Comparison of ENCODE assay signal across 8 mouse cellular contexts in genomic region chr7:44898607-44899006, GRCm38 (mm10). TPM values are rescaled to one million over a fixed set of nuclear protein-coding genes. Genes with fewer than 3 reads are reported as not detected.
DNase-seq lines count a peak whose midpoint lies in the region; ATAC-seq and TF ChIP-seq lines count a peak whose summit lies in the region.

No protein-coding gene starts in this region.

- peak; percentile 54 for TF ChIP-seq CTCF in forebrain, postnatal 0 days (IDR thresholded peaks at IDR 0.05; ENCODE audit: low read depth)

- H3K9me3 ChIP-seq in forebrain, postnatal 0 days (ENCODE audit: low read length), result no peaks in the 10 kb centered on the region
- no peaks in the 10 kb centered on the region for H3K9me3 ChIP-seq in forebrain, embryonic 16.5 days (ENCODE audit: control insufficient read depth, low read length)
- no peaks in the 10 kb centered on the region for H3K9me3 ChIP-seq in hindbrain, embryonic 16.5 days (ENCODE audit: control insufficient read depth, low read length)
- H3K9me3 ChIP-seq in liver, embryonic 15.5 days (replicated peaks), result no peaks in the 10 kb centered on the region

- peaks cover 40% of the 10 kb centered on the region for H3K36me3 ChIP-seq in forebrain, postnatal 0 days (ENCODE audit: insufficient read depth)
- peaks cover 5% of the 10 kb centered on the region; the same call in 1 of the 2 replicates for H3K36me3 ChIP-seq in forebrain, embryonic 16.5 days (ENCODE audit: control insufficient read depth, insufficient read depth)
- H3K36me3 ChIP-seq in hindbrain, embryonic 16.5 days (ENCODE audit: control insufficient read depth, insufficient read depth, low read length), result peaks cover 13% of the 10 kb centered on the region
- peaks cover 50% of the 10 kb centered on the region for H3K36me3 ChIP-seq in liver, embryonic 15.5 days (replicated peaks)

- H3K4me1 ChIP-seq in forebrain, postnatal 0 days (ENCODE audit: insufficient read depth), result peaks cover 23% of the 10 kb centered on the region
- H3K4me1 ChIP-seq in forebrain, embryonic 16.5 days (replicated peaks; ENCODE audit: control insufficient read depth, insufficient read depth, low read length), result peaks cover 43% of the 10 kb centered on the region
- peaks cover 23% of the 10 kb centered on the region for H3K4me1 ChIP-seq in hindbrain, embryonic 16.5 days (ENCODE audit: control insufficient read depth, insufficient read depth, low read depth, low read length)
- H3K4me1 ChIP-seq in liver, embryonic 15.5 days (replicated peaks), result peaks cover 71% of the 10 kb centered on the region

- no peaks in the 10 kb centered on the region for H3K27me3 ChIP-seq in forebrain, postnatal 0 days (ENCODE audit: insufficient read depth, low read length)
- no peaks in the 10 kb centered on the region for H3K27me3 ChIP-seq in forebrain, embryonic 16.5 days (replicated peaks; ENCODE audit: control insufficient read depth, insufficient read depth, low read length)
- H3K27me3 ChIP-seq in hindbrain, embryonic 16.5 days (replicated peaks; ENCODE audit: control insufficient read depth, insufficient read depth, low read length), result no peaks in the 10 kb centered on the region
- H3K27me3 ChIP-seq in liver, embryonic 15.5 days, result no peaks in the 10 kb centered on the region

- 38% methylated on average over 19 of the region's 19 CpGs for WGBS in forebrain, postnatal 0 days
- WGBS in forebrain, embryonic 16.5 days, result 26% methylated on average over 19 of the region's 19 CpGs
- 29% methylated on average over 19 of the region's 19 CpGs for WGBS in hindbrain, embryonic 16.5 days
- WGBS in liver, embryonic 15.5 days (ENCODE audit: insufficient replicate concordance), result 44% methylated on average over 19 of the region's 19 CpGs

- H3K4me2 ChIP-seq in forebrain, postnatal 0 days (ENCODE audit: low read depth), result no peak overlapping the region
- H3K4me2 ChIP-seq in forebrain, embryonic 16.5 days (ENCODE audit: low read length), result no peak overlapping the region
- H3K4me2 ChIP-seq in hindbrain, embryonic 16.5 days (ENCODE audit: low read length), result no peak overlapping the region
- H3K4me2 ChIP-seq in liver, embryonic 15.5 days, result peak overlapping the region; percentile 33; the same call in 1 of the 2 replicates

- ATAC-seq in forebrain, postnatal 0 days, result no peak
- no peak for ATAC-seq in forebrain, embryonic 16.5 days
- ATAC-seq in hindbrain, embryonic 16.5 days, result no peak
- peak; percentile 17; the same call in 1 of the 2 replicates for ATAC-seq in liver, embryonic 15.5 days (ENCODE audit: insufficient read depth)
- ATAC-seq in inflammation-experienced regulatory T-cells, adult 6 months, result no peak

- H3K27ac ChIP-seq in forebrain, postnatal 0 days (ENCODE audit: low read depth, low read length), result no peak overlapping the region
- H3K27ac ChIP-seq in forebrain, embryonic 16.5 days (ENCODE audit: low read length), result no peak overlapping the region
- no peak overlapping the region for H3K27ac ChIP-seq in hindbrain, embryonic 16.5 days (ENCODE audit: low read depth, low read length)
- peak overlapping the region; percentile 59 for H3K27ac ChIP-seq in liver, embryonic 15.5 days (replicated peaks)

- DNase-seq in forebrain, postnatal 0 days, result no peak
- DNase-seq in thymus, postnatal 25 days, result peak; percentile 23
- DNase-seq in thymus, postnatal 10 days (ENCODE audit: low spot score in 2 of 2), result no peak
- no peak for DNase-seq in right cerebral cortex, postnatal 25 days

- H3K4me3 ChIP-seq in forebrain, postnatal 0 days (ENCODE audit: low read depth, low read length), result no peak overlapping the region
- no peak overlapping the region for H3K4me3 ChIP-seq in forebrain, embryonic 16.5 days (replicated peaks; ENCODE audit: low read length)
- no peak overlapping the region for H3K4me3 ChIP-seq in hindbrain, embryonic 16.5 days (ENCODE audit: low read length)
- H3K4me3 ChIP-seq in liver, embryonic 15.5 days (replicated peaks), result no peak overlapping the region

- no peak overlapping the region for H3K9ac ChIP-seq in forebrain, postnatal 0 days
- no peak overlapping the region; the same call in 1 of the 2 replicates for H3K9ac ChIP-seq in forebrain, embryonic 16.5 days (replicated peaks; ENCODE audit: low read depth, low read length)
- H3K9ac ChIP-seq in hindbrain, embryonic 16.5 days (ENCODE audit: low read depth, low read length), result peak overlapping the region; percentile 22; the same call in 1 of the 2 replicates
- H3K9ac ChIP-seq in liver, embryonic 15.5 days, result no peak overlapping the region

RNA-seq across cellular contexts. Expression of gene Fuz, which starts 2.7 kb away (rescaled TPM):
- 17.0 and 22.3 TPM in 2 replicates for total RNA-seq in forebrain, postnatal 0 days (2014; rRNA removed)
- 13.8 and 16.6 TPM in 2 replicates for polyA plus RNA-seq in forebrain, postnatal 0 days (2015; fragmentation: Nextera tagmentation; extraction: Ambion mirVana)
- polyA plus RNA-seq in forebrain, embryonic 16.5 days (2015; fragmentation: Nextera tagmentation; extraction: Ambion mirVana), result 21.1 and 21.2 TPM in 2 replicates
- 18.1 and 19.6 TPM in 2 replicates for polyA plus RNA-seq in hindbrain, embryonic 16.5 days (2015; fragmentation: Nextera tagmentation; extraction: Ambion mirVana)
- polyA plus RNA-seq in liver, embryonic 15.5 days (2015; fragmentation: Nextera tagmentation; extraction: Ambion mirVana), result 6.7 and 6.9 TPM in 2 replicates
- polyA plus RNA-seq in inflammation-experienced regulatory T-cells, adult 6 months (2017; shearing (Covaris generic)), result 10 to 100 TPM in 2 of 3 experiments, 1 to 10 TPM in 1; 8.0 to 15.3 (median 11.0) TPM

RNA-seq across cellular contexts. Expression of gene Med25, which starts 6.1 kb away (rescaled TPM):
- total RNA-seq in forebrain, postnatal 0 days (2014; rRNA removed), result 113 and 148 TPM in 2 replicates
- polyA plus RNA-seq in forebrain, postnatal 0 days (2015; fragmentation: Nextera tagmentation; extraction: Ambion mirVana), result 142 and 151 TPM in 2 replicates
- polyA plus RNA-seq in forebrain, embryonic 16.5 days (2015; fragmentation: Nextera tagmentation; extraction: Ambion mirVana), result 158 and 166 TPM in 2 replicates
- polyA plus RNA-seq in hindbrain, embryonic 16.5 days (2015; fragmentation: Nextera tagmentation; extraction: Ambion mirVana), result 136 and 158 TPM in 2 replicates
- polyA plus RNA-seq in liver, embryonic 15.5 days (2015; fragmentation: Nextera tagmentation; extraction: Ambion mirVana), result 46.8 and 56.2 TPM in 2 replicates
- 10 to 100 TPM in 2 of 3 experiments, 1 to 10 TPM in 1; 7.1 to 14.1 (median 11.1) TPM for polyA plus RNA-seq in inflammation-experienced regulatory T-cells, adult 6 months (2017; shearing (Covaris generic))

RNA-seq across cellular contexts. Expression of gene Ptov1, which starts 29.0 kb away (rescaled TPM):
- total RNA-seq in forebrain, postnatal 0 days (2014; rRNA removed), result 404 and 498 TPM in 2 replicates
- polyA plus RNA-seq in forebrain, postnatal 0 days (2015; fragmentation: Nextera tagmentation; extraction: Ambion mirVana), result 495 and 513 TPM in 2 replicates
- 551 and 582 TPM in 2 replicates for polyA plus RNA-seq in forebrain, embryonic 16.5 days (2015; fragmentation: Nextera tagmentation; extraction: Ambion mirVana)
- polyA plus RNA-seq in hindbrain, embryonic 16.5 days (2015; fragmentation: Nextera tagmentation; extraction: Ambion mirVana), result 389 and 459 TPM in 2 replicates
- polyA plus RNA-seq in liver, embryonic 15.5 days (2015; fragmentation: Nextera tagmentation; extraction: Ambion mirVana), result 54.1 and 59.1 TPM in 2 replicates
- polyA plus RNA-seq in inflammation-experienced regulatory T-cells, adult 6 months (2017; shearing (Covaris generic)), result 1 to 10 TPM; 1.9 to 5.6 (median 3.2) TPM

RNA-seq across cellular contexts. Expression of gene Ap2a1, which starts 30.7 kb away (rescaled TPM):
- total RNA-seq in forebrain, postnatal 0 days (2014; rRNA removed), result 140 and 175 TPM in 2 replicates
- polyA plus RNA-seq in forebrain, postnatal 0 days (2015; fragmentation: Nextera tagmentation; extraction: Ambion mirVana), result 101 and 113 TPM in 2 replicates
- polyA plus RNA-seq in forebrain, embryonic 16.5 days (2015; fragmentation: Nextera tagmentation; extraction: Ambion mirVana), result 111 and 113 TPM in 2 replicates
- 128 and 133 TPM in 2 replicates for polyA plus RNA-seq in hindbrain, embryonic 16.5 days (2015; fragmentation: Nextera tagmentation; extraction: Ambion mirVana)
- polyA plus RNA-seq in liver, embryonic 15.5 days (2015; fragmentation: Nextera tagmentation; extraction: Ambion mirVana), result 69.1 and 70.9 TPM in 2 replicates
- 10 to 100 TPM in 1 of 3 experiments, 1 to 10 TPM in 2; 6.1 to 12.1 (median 7.1) TPM for polyA plus RNA-seq in inflammation-experienced regulatory T-cells, adult 6 months (2017; shearing (Covaris generic))

RNA-seq across cellular contexts. Expression of gene Pnkp, which starts 41.7 kb away (rescaled TPM):
- 30.5 and 31.0 TPM in 2 replicates for total RNA-seq in forebrain, postnatal 0 days (2014; rRNA removed)
- 27.2 and 29.8 TPM in 2 replicates for polyA plus RNA-seq in forebrain, postnatal 0 days (2015; fragmentation: Nextera tagmentation; extraction: Ambion mirVana)
- 29.4 and 32.6 TPM in 2 replicates for polyA plus RNA-seq in forebrain, embryonic 16.5 days (2015; fragmentation: Nextera tagmentation; extraction: Ambion mirVana)
- 30.1 and 34.0 TPM in 2 replicates for polyA plus RNA-seq in hindbrain, embryonic 16.5 days (2015; fragmentation: Nextera tagmentation; extraction: Ambion mirVana)
- polyA plus RNA-seq in liver, embryonic 15.5 days (2015; fragmentation: Nextera tagmentation; extraction: Ambion mirVana), result 23.8 and 28.9 TPM in 2 replicates
- polyA plus RNA-seq in inflammation-experienced regulatory T-cells, adult 6 months (2017; shearing (Covaris generic)), result 10 to 100 TPM; 43.2 to 49.7 (median 46.8) TPM
